27 mouse cellular contexts compared by ENCODE assay signal in genomic region chr7:58225713-58226112, GRCm38 (mm10).
DNase-seq lines count a peak whose midpoint lies in the region; ATAC-seq and TF ChIP-seq lines count a peak whose summit lies in the region.
"Had no signal": no experiment of that assay in that cellular context is flagged by ENCODE, and none has a peak within 500 bp of the region (broad histone marks: within the 10 kb centered on the region; RNA-seq: fewer than 3 reads in every experiment).

No protein-coding gene starts in this region.

- no peak overlapping the region for H3K4me2 ChIP-seq in hindbrain, postnatal 0 days (ENCODE audit: low read depth, low read length)
- no peak overlapping the region for H3K4me2 ChIP-seq in hindbrain, embryonic 16.5 days (ENCODE audit: low read length)
- H3K4me2 ChIP-seq: embryonic facial prominence, embryonic 15.5 days; heart, embryonic 13.5 days; hindbrain, embryonic 12.5 days; limb, embryonic 13.5 days; liver, embryonic 13.5 days; midbrain, embryonic 11.5 days had no signal

- H3K27me3 ChIP-seq in hindbrain, postnatal 0 days (ENCODE audit: insufficient read depth, low read length) = no peaks in the 10 kb centered on the region
- no peaks in the 10 kb centered on the region for H3K27me3 ChIP-seq in hindbrain, embryonic 16.5 days (replicated peaks; ENCODE audit: control insufficient read depth, insufficient read depth, low read length)
- H3K27me3 ChIP-seq: embryonic facial prominence, embryonic 15.5 days; heart, embryonic 13.5 days; hindbrain, embryonic 12.5 days; limb, embryonic 13.5 days; liver, embryonic 13.5 days had no signal

- TF ChIP-seq CTCF in hindbrain, postnatal 0 days (IDR thresholded peaks at IDR 0.05; ENCODE audit: low read depth) = no peak
- no peak for TF ChIP-seq CTCF in left cerebral cortex, adult 2 months (IDR thresholded peaks at IDR 0.05)

- intact Hi-C loops in left cerebral cortex, postnatal 36 days (cut with DNase I) = no loop called here
- intact Hi-C loops in left cerebral cortex, adult 2 months (cut with DNase I) = no loop called here

- no peak overlapping the region for H3K4me3 ChIP-seq in hindbrain, postnatal 0 days (ENCODE audit: low read length)
- H3K4me3 ChIP-seq in hindbrain, embryonic 16.5 days (ENCODE audit: low read length) = no peak overlapping the region
- no peak overlapping the region for H3K4me3 ChIP-seq in left cerebral cortex, adult 2 months
- H3K4me3 ChIP-seq: embryonic facial prominence, embryonic 15.5 days; heart, embryonic 13.5 days; hindbrain, embryonic 12.5 days; limb, embryonic 13.5 days; liver, embryonic 13.5 days had no signal

- WGBS in hindbrain, postnatal 0 days = 32% methylated on average over 2 of the region's 2 CpGs
- WGBS in hindbrain, embryonic 16.5 days = 36% methylated on average over 2 of the region's 2 CpGs

- H3K9me3 ChIP-seq in hindbrain, postnatal 0 days (ENCODE audit: low read length) = no peaks in the 10 kb centered on the region
- no peaks in the 10 kb centered on the region for H3K9me3 ChIP-seq in hindbrain, embryonic 16.5 days (ENCODE audit: control insufficient read depth, low read length)
- H3K9me3 ChIP-seq: embryonic facial prominence, embryonic 15.5 days; heart, embryonic 13.5 days; hindbrain, embryonic 12.5 days; limb, embryonic 13.5 days; liver, embryonic 13.5 days had no signal

- DNase-seq in hindbrain, postnatal 0 days (ENCODE audit: low spot score) = peak; percentile 6
- DNase-seq in left cerebral cortex, postnatal 36 days (ENCODE audit: low spot score in 2 of 2) = peak; percentile 4 to 5
- DNase-seq in left cerebral cortex, adult 2 months (ENCODE audit: extremely low spot score in 1 of 2, low spot score in 2 of 2) = no peak
- DNase-seq in R1 (ENCODE audit: low read depth, low spot score) = peak; percentile 93
- peak; percentile 67 for DNase-seq in telencephalon, adult 2 months (ENCODE audit: low read depth, low spot score)
- no peak for DNase-seq in yolk sac, embryonic 10.5 days (ENCODE audit: low spot score)
- DNase-seq: adrenal gland, postnatal 14 days; cerebellum, adult 9-10 months; gastrocnemius, postnatal 25 days; heart, adult 18-20 months; heart, postnatal 14 days; kidney, adult 18-20 months; liver, embryonic 13.5 days; lung, adult 2 months; lung, postnatal 14 days; right cerebral cortex, postnatal 4 days; thymus, postnatal 4 days had no signal

- H3K4me1 ChIP-seq in hindbrain, postnatal 0 days (ENCODE audit: insufficient read depth, low read length) = no peaks in the 10 kb centered on the region
- H3K4me1 ChIP-seq in hindbrain, embryonic 16.5 days (ENCODE audit: control insufficient read depth, insufficient read depth, low read depth, low read length) = no peaks in the 10 kb centered on the region
- H3K4me1 ChIP-seq: embryonic facial prominence, embryonic 15.5 days; heart, embryonic 13.5 days; hindbrain, embryonic 12.5 days; limb, embryonic 13.5 days; liver, embryonic 13.5 days had no signal

- H3K36me3 ChIP-seq in hindbrain, postnatal 0 days (ENCODE audit: insufficient read depth, low read length) = no peaks in the 10 kb centered on the region
- no peaks in the 10 kb centered on the region for H3K36me3 ChIP-seq in hindbrain, embryonic 16.5 days (ENCODE audit: control insufficient read depth, insufficient read depth, low read length)
- H3K36me3 ChIP-seq: embryonic facial prominence, embryonic 15.5 days; G1E; heart, embryonic 13.5 days; hindbrain, embryonic 12.5 days; limb, embryonic 13.5 days; liver, embryonic 13.5 days had no signal

- no peak for ATAC-seq in hindbrain, postnatal 0 days
- ATAC-seq in hindbrain, embryonic 16.5 days = no peak
- ATAC-seq: CD4-positive, CD25-positive, alpha-beta regulatory T cell, adult 4 months; forebrain, embryonic 14.5 days; inflammation-experienced regulatory T-cells, adult 6 months had no signal

- H3K9ac ChIP-seq in hindbrain, postnatal 0 days (replicated peaks; ENCODE audit: low read length) = no peak overlapping the region
- H3K9ac ChIP-seq in hindbrain, embryonic 16.5 days (ENCODE audit: low read depth, low read length) = no peak overlapping the region
- H3K9ac ChIP-seq: embryonic facial prominence, embryonic 15.5 days; heart, embryonic 13.5 days; hindbrain, embryonic 12.5 days; limb, embryonic 13.5 days; liver, embryonic 13.5 days had no signal

- no peak overlapping the region for H3K27ac ChIP-seq in hindbrain, postnatal 0 days
- H3K27ac ChIP-seq in hindbrain, embryonic 16.5 days (ENCODE audit: low read depth, low read length) = no peak overlapping the region
- no peak overlapping the region for H3K27ac ChIP-seq in left cerebral cortex, adult 2 months
- H3K27ac ChIP-seq: embryonic facial prominence, embryonic 15.5 days; heart, embryonic 13.5 days; hindbrain, embryonic 12.5 days; limb, embryonic 13.5 days; liver, embryonic 13.5 days had no signal

Comparison
In these comparisons a context has a peak if more than half of its experiments do, and no peak if none do; other contexts are left out.
1. DNase-seq: peak in hindbrain, postnatal 0 days (single experiment), left cerebral cortex, postnatal 36 days (2 of 2), R1 (single experiment) and telencephalon, adult 2 months (single experiment); none in left cerebral cortex, adult 2 months (0 of 2) and yolk sac, embryonic 10.5 days (single experiment).